8 mouse cellular contexts compared by ENCODE assay signal in the genomic region with DNA sequence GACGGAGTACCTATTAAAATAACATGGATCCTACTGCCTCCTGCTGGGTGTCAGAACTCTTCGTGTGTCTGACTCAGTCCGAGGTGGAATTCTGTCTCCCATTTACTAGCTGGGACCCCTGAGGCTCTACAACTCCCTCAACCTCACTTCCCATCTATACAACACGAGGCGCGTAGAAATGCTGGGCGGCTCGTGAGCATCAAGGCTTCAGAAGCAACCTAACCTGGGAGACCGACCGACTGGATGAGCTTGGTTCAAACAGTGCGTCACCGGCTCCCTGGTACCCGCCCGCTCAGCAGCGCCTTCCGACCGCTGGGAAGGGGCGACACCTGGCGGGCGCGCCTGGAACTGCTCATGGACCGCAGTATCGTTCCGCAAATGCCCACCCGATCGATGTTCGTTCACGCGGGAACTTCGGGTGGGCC. TPM values are rescaled to one million over a fixed set of nuclear protein-coding genes. Genes with fewer than 3 reads are reported as not detected.
DNase-seq lines count a peak whose midpoint lies in the region; ATAC-seq and TF ChIP-seq lines count a peak whose summit lies in the region.

No protein-coding gene starts in this region.

- no peaks in the 10 kb centered on the region for H3K9me3 ChIP-seq in heart, embryonic 12.5 days (replicated peaks)
- H3K9me3 ChIP-seq in kidney, embryonic 16.5 days (ENCODE audit: low read length), result no peaks in the 10 kb centered on the region

- no peak overlapping the region for H3K27ac ChIP-seq in embryonic fibroblast, embryonic 13.5 days (ENCODE audit: insufficient read depth, low read length)
- H3K27ac ChIP-seq in heart, embryonic 12.5 days (ENCODE audit: poor library complexity, severe bottlenecking), result no peak overlapping the region
- no peak overlapping the region for H3K27ac ChIP-seq in kidney, embryonic 16.5 days (ENCODE audit: low read length)
- H3K27ac ChIP-seq in liver, adult 2 months (replicated peaks; ENCODE audit: insufficient read depth, low read depth, low read length), result no peak overlapping the region

- ATAC-seq in heart, embryonic 12.5 days (ENCODE audit: insufficient number of reproducible peaks, low FRiP score), result no peak
- peak; percentile 72 for ATAC-seq in kidney, embryonic 16.5 days (ENCODE audit: low FRiP score, low TSS enrichment)

- peak overlapping the region; percentile 11; the same call in 1 of the 2 replicates for H3K4me3 ChIP-seq in embryonic fibroblast, embryonic 13.5 days (ENCODE audit: insufficient read depth, low read length)
- peak overlapping the region; percentile 20; the same call in 1 of the 2 replicates for H3K4me3 ChIP-seq in heart, embryonic 12.5 days
- H3K4me3 ChIP-seq in kidney, embryonic 16.5 days (ENCODE audit: low read length), result peak overlapping the region; percentile 29
- no peak overlapping the region for H3K4me3 ChIP-seq in liver, adult 2 months (ENCODE audit: insufficient read depth, low read depth, low read length)
- H3K4me3 ChIP-seq in myocyte, result no peak overlapping the region

- H3ac ChIP-seq in myocyte (ENCODE audit: control insufficient read depth, insufficient read length), result no peak overlapping the region

- no peaks in the 10 kb centered on the region for H3K4me1 ChIP-seq in embryonic fibroblast, embryonic 13.5 days (ENCODE audit: control insufficient read depth, insufficient read depth, low read length)
- peaks cover 30% of the 10 kb centered on the region for H3K4me1 ChIP-seq in heart, embryonic 12.5 days (replicated peaks)
- peaks cover 11% of the 10 kb centered on the region for H3K4me1 ChIP-seq in kidney, embryonic 16.5 days (ENCODE audit: insufficient read depth, low read length)
- no peaks in the 10 kb centered on the region; the same call in 1 of the 2 replicates for H3K4me1 ChIP-seq in liver, adult 2 months (ENCODE audit: control insufficient read depth, insufficient read depth, low read length)

- peaks cover 29% of the 10 kb centered on the region for H3K27me3 ChIP-seq in heart, embryonic 12.5 days (replicated peaks)
- peaks cover 7% of the 10 kb centered on the region; the same call in 1 of the 2 replicates for H3K27me3 ChIP-seq in kidney, embryonic 16.5 days (ENCODE audit: insufficient read depth, low read length)
- no peaks in the 10 kb centered on the region for H3K27me3 ChIP-seq in liver, adult 2 months (ENCODE audit: control insufficient read depth, insufficient read depth, low read length)
- H3K27me3 ChIP-seq in myocyte (ENCODE audit: control insufficient read depth, insufficient read depth, insufficient read length), result no peaks in the 10 kb centered on the region

- peak; percentile 97 for TF ChIP-seq CTCF in embryonic fibroblast, embryonic 13.5 days (IDR thresholded peaks at IDR 0.05; ENCODE audit: borderline replicate concordance, insufficient read depth, low read length)
- TF ChIP-seq CTCF in liver, adult 2 months (IDR thresholded peaks at IDR 0.05; ENCODE audit: low read depth, low read length), result peak; percentile 91

- 2% methylated on average over 30 of the region's 30 CpGs for WGBS in heart, embryonic 12.5 days
- under 1% methylated on average over 30 of the region's 30 CpGs for WGBS in kidney, embryonic 16.5 days
- under 1% methylated on average over 30 of the region's 30 CpGs for WGBS in liver, adult 2 months

- H3K9ac ChIP-seq in heart, embryonic 12.5 days, result no peak overlapping the region; the same call in 1 of the 2 replicates
- H3K9ac ChIP-seq in kidney, embryonic 16.5 days (replicated peaks; ENCODE audit: low read length), result no peak overlapping the region
- H3K9ac ChIP-seq in liver, adult 2 months (ENCODE audit: low read depth, low read length), result no peak overlapping the region

- H3K4me2 ChIP-seq in heart, embryonic 12.5 days, result peak overlapping the region; percentile 62
- peak overlapping the region; percentile 49 for H3K4me2 ChIP-seq in kidney, embryonic 16.5 days (replicated peaks; ENCODE audit: low read depth, low read length)
- peak overlapping the region; percentile 98 for H3K4me2 ChIP-seq in myocyte (ENCODE audit: low read depth)

- H3K36me3 ChIP-seq in heart, embryonic 12.5 days, result no peaks in the 10 kb centered on the region
- H3K36me3 ChIP-seq in kidney, embryonic 16.5 days (ENCODE audit: insufficient read depth, low read length), result no peaks in the 10 kb centered on the region
- no peaks in the 10 kb centered on the region for H3K36me3 ChIP-seq in liver, adult 2 months (ENCODE audit: control insufficient read depth, insufficient read depth, low read length)
- no peaks in the 10 kb centered on the region for H3K36me3 ChIP-seq in myocyte (ENCODE audit: control insufficient read depth, insufficient read depth)

- peak; percentile 85 for DNase-seq in A20 (ENCODE audit: low read depth, low spot score)
- peak; percentile 84 for DNase-seq in brain, adult 2 months (ENCODE audit: low read depth, low spot score)
- DNase-seq in liver, adult 2 months (ENCODE audit: extremely low read depth, low read depth, low spot score), result peak; percentile 45
- peak; percentile 77 to 96 for DNase-seq in spleen, postnatal 4 days (ENCODE audit: low spot score in 2 of 2)

- TF ChIP-seq POLR2A in embryonic fibroblast, embryonic 13.5 days (IDR thresholded peaks at IDR 0.05; ENCODE audit: low read depth, low read length), result no peak
- TF ChIP-seq POLR2A in liver, adult 2 months (IDR thresholded peaks at IDR 0.05; ENCODE audit: extremely low read depth, insufficient read depth, low read length), result no peak
- no peak for TF ChIP-seq POLR2A in myocyte (IDR thresholded peaks at IDR 0.05; ENCODE audit: insufficient read length, low read depth)

- H3K79me2 ChIP-seq in liver, adult 2 months (ENCODE audit: control insufficient read depth, insufficient read depth, low read length), result no peaks in the 10 kb centered on the region
- H3K79me2 ChIP-seq in myocyte (ENCODE audit: control insufficient read depth, insufficient read depth), result no peaks in the 10 kb centered on the region

TF ChIP-seq in myocyte, 11 proteins besides CTCF, POLR2A, EP300 and RAD21:
- TF ChIP-seq REST (IDR thresholded peaks at IDR 0.05; ENCODE audit: insufficient read depth, insufficient read length) (no peak), SRF (IDR thresholded peaks at IDR 0.05; ENCODE audit: control insufficient read depth, insufficient read length, low read depth) (no peak), MYOG (IDR thresholded peaks at IDR 0.05; ENCODE audit: control insufficient read depth in 1 of 3, insufficient read depth in 1 of 3, insufficient read length in 2 of 3, low read depth in 2 of 3) (peak in 1 of 3 experiments; percentile 21)

RNA-seq across cellular contexts. Expression of a gene that starts 36.9 kb away (rescaled TPM):
- polyA plus RNA-seq in embryonic fibroblast, embryonic 13.5 days (2011; ENCODE audit: insufficient read length, low read depth, missing spikeins), result 50.7 and 59.4 TPM in 2 replicates
- polyA plus RNA-seq in heart, embryonic 12.5 days (2016; fragmentation: Nextera tagmentation; extraction: Ambion mirVana), result 59.5 and 63.3 TPM in 2 replicates
- 56.7 and 60.0 TPM in 2 replicates for polyA plus RNA-seq in kidney, embryonic 16.5 days (2015; fragmentation: Nextera tagmentation; extraction: Ambion mirVana)
- total RNA-seq in liver, adult 2 months (2014; rRNA removed), result 6.5 and 7.9 TPM in 2 replicates
- polyA plus RNA-seq in liver, adult 2 months (2012; rRNA removed), result 17.3 and 20.2 TPM in 2 replicates
- 45.0 TPM for polyA plus RNA-seq in myocyte (2012; fragmentation: generic; extraction: Trizol)

Comparison
In these comparisons a context has a peak if more than half of its experiments do, and no peak if none do; other contexts are left out.
1. H3K4me3 ChIP-seq: peak in embryonic fibroblast, embryonic 13.5 days (single experiment), heart, embryonic 12.5 days (single experiment) and kidney, embryonic 16.5 days (single experiment); none in liver, adult 2 months (single experiment) and myocyte (single experiment).
2. Peak in every context shown above with its lines, with median percentiles within 50 percentile points of each other: DNase-seq and H3K4me2 ChIP-seq.